Mouse (Mus musculus) brain, embryonic 18.5 days (tissue): ENCODE measurements around the gene Trim25.

Source experiments
- DNase-seq: peaks from one replicate; pipeline ENCODE4 v3.0.0-alpha.2; 2012; ENCODE audit warnings: low read depth, low spot score

Trim25 gene

DNA sequence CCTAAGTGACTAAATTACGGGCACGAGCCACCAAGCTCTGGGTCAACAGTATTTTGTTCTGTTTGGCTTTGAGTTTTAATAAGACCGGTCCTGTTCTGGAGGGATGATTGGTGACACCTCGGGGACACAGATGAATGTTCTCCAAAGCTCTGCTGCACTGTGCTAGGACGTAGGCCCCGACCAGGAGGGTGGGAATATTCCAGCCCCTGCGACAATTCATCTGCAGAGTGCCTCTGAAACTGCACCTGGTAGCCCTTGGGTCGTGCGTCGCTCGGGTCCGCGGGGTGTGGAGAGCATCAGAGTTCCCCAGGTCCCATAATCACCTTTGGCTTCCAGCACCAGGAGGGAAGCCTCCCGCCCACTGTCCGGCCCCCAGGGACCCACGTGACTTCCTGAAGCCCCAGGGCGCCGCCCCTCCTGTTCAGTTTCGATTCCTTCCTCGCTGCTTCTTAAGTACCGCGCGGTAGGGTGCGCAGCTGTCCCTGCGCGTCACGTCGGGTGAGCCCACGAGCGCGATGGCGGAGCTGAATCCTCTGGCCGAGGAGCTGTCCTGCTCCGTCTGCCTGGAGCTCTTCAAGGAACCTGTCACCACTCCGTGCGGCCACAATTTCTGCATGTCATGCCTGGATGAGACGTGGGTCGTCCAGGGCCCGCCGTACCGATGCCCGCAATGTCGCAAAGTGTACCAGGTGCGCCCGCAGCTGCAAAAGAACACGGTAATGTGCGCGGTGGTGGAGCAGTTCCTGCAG is at the start of gene Trim25:
TSS of gene Trim25 (plus strand) at position 403 of the 749 bp plus-strand sequence.
- DNase-seq, result peak; percentile 18

DNA sequence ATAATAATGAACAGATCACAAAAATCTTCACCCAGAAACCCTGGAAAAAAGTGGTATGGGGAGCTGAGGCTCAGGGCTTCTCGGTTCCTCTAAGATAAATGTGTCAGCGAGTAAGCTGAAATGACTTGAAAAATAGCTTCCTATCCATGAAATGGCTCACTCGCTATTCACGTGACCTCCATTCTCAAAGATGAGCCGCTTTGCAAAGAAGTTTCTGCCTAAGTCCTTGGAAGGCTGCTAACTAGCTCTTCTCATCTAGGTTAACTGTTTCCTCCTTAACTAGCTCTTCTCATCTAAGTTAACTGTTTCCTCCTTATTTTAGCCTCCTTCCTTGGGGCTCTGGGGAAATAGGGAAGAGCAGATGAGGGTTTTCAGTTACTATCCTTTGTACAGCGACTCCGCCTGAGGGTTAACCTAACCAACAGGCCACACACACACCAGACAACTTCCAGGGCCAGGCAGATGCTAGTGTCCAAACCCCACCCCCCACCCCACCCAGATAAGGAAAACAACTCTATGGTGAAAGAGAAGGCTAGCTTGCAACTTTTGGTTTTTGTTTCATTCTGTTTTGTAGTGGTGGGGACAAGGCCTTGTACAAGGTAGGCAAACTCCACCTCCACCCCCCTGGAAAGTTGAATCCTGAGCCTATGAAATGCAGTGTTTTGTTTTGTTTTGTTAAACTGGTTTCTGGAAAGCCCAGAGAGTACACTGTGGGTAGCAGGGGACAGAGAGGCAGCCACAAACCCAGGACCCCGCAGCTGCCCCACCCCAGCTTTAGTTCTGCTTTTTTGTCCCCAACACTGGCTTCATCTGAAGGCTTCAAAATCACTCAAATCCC is 49.2 kb upstream of the Trim25 start:
- no peak for DNase-seq

DNA sequence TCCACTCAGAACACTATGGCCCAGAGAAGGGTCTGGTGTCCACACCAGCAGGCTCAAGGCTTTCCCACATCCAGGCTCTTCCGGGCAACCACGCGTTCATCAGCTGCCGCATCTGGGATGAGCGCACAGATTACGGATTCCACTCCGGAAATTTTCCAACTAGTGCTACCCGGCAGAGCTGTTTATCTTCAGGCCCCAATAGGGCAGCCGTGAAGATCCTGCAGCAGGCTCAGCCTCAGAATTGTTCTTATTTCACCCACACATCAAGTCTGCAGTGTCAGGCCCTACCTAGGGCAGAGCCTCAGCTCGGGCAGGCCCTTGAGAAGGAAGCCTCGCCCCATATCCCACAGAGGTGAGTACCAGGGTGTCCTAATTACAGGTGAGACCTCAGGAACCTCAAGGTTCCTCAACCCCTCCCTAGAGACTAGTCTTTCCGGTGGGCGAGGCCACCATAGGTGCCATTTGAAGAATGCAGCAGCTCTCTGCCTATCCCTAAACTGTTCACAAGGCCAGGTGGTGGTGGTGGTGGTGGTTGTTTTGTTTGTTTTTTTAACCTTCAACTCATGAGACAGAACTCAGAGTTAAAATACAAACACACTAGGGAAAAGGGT is 48.4 kb upstream of the Trim25 start:
- no peak for DNase-seq

DNA sequence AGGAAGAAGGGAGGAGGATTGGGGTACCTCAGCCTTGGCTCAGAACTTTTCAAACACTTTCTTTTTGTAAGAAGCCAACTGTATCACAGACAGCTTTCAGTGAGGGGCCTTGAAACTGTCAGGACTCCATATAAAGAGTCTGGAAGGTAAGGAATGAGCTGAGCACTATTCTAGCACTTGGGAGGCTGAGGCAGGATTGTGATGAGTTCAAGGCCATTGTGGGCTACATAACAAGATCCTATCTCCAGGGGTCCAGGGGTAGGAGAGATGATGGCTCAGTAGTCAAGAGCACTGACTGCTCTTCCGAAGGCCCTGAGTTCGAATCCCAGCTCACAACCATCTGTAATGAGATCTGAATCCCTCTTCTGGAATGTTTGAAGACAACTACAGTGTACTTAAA is 47.6 kb upstream of the Trim25 start:
- no peak for DNase-seq

DNA sequence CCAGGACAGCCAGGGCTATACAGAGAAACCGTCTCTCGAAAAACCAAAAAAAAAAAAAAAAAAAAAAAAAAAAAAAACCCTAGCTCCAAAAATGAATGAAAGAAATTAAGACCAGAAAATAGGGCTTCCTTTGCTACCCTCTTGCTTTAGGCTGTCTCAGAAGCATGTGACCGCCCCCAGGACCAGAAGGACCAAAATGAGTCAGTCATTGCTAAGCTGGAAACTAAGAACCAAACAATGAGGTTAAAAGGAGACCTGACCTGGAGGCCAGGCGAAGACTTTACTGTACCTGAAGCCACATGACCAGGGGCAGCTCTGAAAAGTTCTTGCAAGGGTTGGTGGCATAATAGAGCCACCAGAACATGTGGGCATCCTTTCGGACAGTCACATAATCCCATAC is 47.1 kb upstream of the Trim25 start:
- no peak for DNase-seq

DNA sequence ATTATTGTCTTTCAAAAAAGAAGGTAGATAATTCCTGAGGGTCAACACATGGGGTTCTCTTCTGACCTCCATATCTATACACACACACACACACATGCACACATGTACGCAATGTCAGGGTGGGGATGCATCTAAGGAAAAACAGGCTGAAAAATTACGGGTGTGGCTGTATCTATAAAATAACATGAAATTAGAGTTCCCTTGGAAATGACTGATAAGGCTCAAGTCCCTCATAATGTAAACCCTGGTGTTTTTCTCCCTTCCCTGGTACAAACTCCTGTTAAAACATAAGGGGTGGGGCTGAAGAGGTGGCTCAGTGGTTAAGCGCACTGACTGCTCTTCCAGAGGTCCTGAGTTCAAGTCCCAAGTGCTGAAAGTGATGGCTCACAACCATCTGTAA is 45.6 kb upstream of the Trim25 start:
- DNase-seq, result no peak

DNA sequence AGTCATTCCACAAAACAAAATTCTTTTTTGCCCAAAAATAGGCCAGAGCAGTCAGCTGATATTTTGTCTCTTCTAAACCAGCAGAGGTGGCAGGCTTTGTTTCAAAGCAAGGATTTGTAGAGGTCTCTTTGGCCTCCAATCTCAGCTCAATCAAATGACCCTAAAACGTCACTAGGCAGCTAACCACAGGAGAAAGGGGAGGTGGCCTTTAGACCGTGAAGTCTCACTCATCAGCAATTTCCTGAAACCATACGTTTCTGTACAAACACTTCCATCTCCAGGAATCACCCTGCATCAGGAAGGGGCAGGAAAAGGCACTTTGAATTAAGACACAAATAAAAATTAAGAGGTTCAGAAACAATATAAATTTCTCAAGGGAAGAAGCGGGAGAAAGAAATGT is 44.4 kb upstream of the Trim25 start:
- peak; percentile 22 for DNase-seq

DNA sequence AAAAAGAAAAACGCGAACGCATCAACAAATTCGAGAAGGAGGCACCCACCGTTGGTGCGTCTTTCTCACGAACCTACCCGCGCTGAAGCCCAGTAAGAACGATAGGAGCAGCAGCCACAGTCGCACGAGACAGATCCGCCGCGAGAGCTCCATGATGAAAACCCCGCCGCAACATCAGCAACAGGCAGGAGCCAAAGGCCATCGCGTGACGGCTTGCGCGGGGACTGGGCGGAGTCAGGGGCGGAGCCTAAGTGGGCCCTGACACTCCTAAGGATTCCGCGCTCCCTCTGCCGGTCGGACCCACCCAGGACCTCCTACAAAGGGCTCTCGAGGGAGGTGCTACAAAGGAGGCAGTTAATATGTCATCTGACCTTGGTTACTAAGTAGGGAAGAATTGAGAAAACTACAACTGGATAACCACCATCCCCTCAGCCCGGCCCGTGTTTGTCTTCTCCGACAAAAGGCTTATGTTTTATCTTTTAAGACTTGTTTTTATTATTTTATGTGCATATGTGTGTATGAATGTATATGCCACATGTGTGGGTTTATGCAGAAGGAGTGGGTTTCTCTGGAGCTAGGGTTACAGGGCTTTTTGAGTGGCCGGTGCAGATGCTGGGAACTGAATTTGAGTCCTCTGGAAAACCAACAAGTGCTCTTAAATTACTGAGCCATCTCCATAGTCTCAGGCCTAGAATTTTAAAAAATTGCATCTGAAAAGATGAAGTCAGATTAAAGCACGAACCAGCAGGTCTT is 43.8 kb upstream of the Trim25 start, which contains the start of gene Scpep1:
TSS of gene Scpep1 (minus strand) at position 249 of the 753 bp plus-strand sequence.
- DNase-seq, result peak; percentile 79

DNA sequence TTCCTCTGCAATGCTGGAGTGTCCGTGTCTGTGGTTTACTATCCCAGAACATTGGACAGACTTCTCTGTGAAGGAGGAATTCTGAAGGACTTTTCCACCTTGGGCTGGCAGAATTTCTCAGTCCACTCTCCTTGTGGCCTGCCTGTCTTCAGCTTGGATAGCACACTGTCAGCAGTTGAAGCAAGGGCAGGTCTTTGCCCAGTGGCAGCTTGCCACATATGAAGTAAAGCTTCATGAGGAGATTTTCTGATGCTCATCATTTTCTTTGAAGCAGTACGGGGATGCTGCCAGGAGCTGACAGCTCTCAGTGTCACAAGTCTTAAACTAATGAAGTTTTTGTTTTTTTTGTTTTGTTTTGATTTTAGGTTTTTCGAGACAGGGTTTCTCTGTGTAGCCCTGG is 40.3 kb upstream of the Trim25 start:
- DNase-seq, result no peak

DNA sequence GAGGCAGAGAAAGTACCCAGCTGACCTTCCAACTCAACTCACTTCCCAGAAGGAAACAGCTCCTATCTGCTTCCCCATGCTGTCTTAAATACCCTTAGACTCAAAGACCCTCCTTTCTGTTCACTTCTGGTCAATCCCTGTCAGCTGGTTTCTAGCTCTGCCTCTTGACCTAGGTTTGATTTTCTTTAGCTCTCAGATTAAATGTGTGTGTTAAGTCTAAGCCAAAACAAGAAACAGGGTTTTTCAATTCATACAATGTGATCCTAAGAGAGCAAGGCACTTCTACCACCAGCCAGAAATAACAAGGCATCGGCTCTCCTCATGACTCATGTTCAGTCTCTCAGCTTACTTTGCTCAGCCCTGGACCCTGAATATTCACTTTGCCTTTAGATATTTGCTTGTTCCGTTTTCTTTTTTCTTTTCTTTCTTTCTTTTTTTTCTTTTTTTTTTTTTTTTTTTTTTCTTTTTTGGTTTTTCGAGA is 32.3 kb upstream of the Trim25 start, which contains the start of gene Elobl:
TSS of gene Elobl (minus strand) at position 51 of the 481 bp plus-strand sequence.
- DNase-seq, result no peak

DNA sequence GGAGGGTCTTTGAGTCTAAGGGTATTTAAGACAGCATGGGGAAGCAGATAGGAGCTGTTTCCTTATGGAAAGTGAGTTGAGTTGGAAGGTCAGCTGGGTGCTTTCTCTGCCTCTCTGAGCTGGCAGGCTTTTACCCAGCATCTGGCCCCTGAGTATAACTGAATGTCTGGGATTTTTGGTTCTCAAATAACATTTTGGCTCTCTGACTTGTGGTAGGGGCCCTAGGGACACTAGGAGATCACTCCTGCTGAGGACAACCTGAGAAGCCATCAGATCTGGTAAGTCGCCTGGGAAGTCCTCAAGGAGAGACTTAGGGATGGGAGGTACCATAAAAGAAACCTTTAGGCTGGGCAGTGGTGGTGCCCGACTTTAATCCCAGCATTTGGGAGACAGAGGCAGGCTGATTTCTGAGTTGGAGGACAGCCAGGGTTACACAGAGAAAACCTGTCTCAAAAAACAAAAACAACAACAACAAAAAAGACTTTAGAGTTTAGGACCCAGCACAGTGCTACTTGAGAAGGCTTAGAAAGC is 28.9 kb upstream of the Trim25 start, which contains the start of gene Coil:
TSS of gene Coil (plus strand) at position 51 of the 531 bp plus-strand sequence.
- DNase-seq, result no peak

DNA sequence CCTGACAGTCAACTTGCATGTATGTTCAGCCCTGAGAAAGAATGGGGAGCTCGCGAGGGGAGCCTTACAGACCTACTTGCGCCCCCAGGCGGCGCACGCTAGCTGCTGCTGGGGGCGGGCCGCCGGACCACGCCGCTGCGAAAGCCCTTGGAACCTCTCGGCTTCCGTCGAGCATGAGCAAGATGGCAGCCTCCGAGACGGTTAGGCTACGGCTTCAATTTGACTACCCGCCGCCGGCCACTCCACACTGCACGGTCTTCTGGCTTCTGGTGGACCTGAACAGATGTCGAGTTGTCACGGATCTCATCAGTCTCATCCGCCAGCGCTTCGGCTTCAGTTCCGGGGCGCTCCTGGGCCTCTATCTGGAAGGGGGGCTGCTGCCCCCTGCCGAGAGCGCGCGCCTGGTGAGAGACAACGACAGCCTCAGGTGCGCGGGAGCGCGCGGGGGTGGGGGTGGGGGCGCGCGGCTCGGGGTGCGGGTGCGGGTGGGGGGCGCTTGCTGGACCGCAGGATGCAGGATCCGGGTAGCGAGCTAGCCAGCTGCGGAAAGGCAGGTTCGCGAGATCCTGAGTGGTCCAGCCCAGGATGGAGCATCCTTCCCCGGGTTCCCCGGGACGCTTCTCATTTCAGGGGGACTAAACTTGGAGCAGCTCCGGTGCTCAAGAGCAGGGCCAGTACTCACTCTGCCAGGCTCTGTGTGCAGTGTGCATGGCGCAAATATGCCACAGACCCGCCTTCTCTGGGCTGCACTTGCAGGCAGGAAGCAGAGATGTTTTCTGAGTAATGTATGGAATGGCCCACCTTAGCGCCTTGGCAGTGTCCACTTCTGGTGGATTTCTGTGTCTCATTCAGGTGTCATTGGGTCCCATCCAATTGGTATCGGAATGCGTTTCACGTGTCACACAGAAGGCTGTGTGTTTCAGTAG is 25.1 kb upstream of the Trim25 start:
- peak; percentile 90 for DNase-seq

DNA sequence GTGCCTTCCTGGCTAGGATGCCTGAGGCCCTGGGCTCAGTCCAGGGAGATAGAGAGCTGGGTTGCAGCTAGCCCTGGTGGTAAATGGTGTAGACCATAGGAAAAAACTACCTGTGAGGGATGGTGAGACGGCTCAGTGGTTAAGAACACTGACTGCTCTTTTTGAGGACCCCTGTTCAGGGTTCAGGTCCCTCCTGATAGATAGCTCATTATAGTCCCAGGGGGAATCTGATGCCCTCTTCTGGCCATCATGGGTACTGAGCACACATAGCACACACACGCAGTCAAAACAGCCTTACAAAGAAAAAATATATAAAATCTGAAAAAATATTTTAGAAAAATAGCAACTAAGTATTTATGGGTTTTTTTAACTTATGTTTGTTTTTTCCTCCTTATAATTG is 22.9 kb upstream of the Trim25 start:
- no peak for DNase-seq

DNA sequence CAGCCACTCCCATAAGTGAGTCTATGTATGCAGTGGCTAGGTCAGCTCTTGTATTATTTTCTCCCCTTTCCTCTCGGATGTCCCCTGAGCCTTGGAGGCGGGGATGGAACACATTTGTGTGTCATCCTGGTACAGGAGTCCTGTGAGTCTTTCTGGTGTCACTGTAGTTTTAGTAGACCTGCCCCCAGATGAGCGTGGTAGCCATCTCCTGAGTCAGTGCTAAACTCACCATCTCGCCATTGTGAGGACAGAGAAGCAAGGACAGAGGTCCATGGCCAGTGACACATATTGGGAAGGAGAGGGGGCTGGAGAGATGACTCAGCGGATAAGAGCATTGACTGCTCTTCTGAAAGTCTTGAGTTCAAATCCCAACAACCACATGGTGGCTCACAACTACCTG is 22.0 kb upstream of the Trim25 start:
- no peak for DNase-seq

DNA sequence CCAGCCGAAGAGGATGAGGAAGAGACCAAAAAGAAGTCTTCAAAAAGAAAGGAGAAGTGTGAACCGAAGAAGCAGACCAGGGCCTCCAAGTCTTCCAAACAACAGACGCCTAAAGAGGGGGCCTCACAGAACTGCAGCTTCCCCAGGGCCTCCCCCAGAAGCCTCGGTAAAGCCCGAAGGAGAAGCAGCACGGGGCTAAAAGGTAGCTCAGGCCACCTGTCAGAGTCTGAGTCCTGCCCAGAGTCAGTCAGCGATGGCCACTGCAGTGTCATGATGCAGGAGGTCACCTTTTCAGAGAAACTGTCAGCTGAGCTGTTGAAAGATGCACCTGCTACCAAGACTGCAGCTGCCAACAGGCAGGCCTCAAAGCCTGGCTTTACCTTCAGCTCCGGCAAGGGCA is 17.8 kb upstream of the Trim25 start:
- DNase-seq, result no peak

DNA sequence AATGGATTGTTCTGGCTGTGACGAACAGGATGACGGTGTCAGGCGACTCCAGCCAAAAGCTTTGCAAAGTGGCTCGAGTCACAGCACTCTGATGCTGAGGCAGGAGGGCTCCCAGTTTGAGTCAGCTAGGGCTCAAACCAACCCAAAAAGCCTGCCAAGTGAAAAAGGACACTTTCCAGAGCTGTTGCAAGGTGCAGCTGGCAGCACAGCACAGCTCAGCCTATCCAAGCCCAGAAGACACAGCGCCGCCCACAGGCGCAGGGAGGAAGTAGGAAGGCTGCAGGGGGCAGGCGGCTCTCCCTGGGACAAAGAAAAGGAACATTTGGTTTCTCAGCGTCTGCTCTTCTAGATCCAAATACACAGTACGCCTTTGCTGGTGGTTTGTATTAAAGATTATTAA is 12.6 kb upstream of the Trim25 start:
- DNase-seq, result no peak

DNA sequence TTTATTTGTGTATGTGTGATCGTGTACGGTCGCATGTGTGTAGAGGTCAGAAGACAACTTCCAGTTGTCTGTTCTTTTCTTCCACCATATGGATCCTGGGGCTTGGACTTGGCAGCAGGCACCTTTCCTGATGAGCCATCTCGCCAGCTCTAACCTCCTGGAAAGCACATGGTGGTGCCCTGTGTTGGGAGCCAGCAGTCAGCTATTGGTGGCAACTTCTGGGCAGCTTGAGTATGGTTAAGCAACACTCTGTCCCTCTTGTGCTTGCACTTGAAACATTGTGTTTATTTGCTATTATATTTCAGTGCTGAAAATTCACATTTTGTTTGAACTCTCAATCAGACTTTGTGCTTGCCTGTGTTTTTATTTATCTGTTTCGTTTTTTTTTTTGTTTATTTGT is 10.2 kb upstream of the Trim25 start:
- no peak for DNase-seq

DNA sequence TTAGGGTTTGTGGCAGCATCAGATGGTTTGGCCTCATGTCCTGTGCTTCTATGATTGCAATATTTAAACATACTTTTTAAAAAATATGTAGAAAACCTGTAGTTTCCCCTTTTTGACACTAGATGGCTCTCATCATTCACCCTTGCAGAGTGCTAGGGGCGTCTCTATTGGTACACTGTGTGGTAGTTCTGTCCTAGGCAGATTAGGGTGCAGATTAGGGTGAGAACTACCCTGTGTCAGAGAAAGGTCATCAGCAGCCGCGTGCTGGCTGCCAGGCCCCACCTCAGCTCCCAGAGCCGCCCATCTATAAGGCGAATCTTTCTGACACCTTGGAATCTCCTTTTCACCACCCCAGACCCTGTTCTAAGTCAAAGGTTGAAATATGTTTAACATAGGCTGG is 9.6 kb upstream of the Trim25 start:
- no peak for DNase-seq

DNA sequence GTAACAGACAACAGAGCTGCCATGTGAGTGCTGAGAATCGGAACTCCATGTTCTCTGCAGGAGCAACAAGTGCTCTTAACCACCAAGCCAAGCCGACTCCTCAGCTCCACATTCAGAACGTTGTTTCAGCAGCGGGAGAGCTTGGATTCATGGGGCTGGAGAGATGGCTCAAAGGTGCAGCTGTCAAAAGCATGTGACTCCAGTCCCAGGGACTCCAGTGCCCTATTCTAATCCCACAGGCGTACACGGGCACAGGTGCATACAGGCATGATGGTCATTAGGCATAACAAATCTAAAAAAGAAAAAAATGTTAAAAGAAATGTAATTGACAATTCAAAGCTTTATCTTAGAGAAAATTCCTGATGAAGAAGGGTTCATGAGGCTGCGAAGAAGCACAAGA is 6.0 kb upstream of the Trim25 start:
- DNase-seq, result no peak

DNA sequence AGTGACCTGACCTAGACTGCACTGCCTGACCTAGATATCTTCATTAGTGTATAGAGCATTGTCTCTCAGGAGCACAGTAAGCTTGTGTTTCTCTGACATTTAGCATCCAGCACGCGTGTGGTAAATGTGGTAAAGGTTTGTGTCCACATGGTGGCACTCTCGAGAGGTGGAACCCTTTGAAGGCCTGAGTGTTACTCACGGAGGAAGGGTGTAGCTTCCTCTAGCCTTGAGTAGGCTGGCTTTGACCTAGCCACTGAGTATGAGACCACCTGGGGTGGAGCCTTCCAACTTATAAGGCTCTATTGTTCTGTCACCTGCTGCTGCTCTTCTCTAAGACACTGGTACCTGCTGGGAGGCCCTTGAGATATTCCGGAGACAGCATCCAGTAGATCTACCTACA is 5.6 kb upstream of the Trim25 start:
- DNase-seq, result no peak
